Mouse (Mus musculus) MEL-GATA-1-ER (cell line): ENCODE data around the gene Lima1.

Experiments
- DNase-seq: peaks from one replicate; pipeline ENCODE4 v3.0.0-alpha.2; 2012; ENCODE audit warnings: low read depth; ENCODE audit errors: extremely low read depth

Lima1 gene

DNA sequence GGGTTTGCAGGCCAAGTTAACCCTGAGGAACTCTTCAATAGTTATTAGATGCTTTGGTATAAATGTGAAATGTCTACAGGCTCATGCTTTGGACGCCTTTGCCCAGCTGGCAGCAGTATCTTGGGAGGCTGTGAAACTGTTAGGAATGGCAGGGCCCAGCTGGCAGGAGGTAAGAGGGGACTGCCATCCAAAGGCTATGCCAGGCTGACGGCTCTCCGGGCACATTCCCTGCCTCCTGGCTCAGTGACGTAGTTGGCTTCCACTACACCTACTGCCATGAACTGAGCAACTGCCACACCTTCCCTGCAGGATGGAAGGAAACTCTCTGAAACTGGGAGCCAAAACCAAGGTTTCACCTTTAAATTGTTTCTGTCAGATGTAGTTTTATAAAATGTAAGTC, 135.0 kb downstream of the Lima1 start:
- DNase-seq: no peak

DNA sequence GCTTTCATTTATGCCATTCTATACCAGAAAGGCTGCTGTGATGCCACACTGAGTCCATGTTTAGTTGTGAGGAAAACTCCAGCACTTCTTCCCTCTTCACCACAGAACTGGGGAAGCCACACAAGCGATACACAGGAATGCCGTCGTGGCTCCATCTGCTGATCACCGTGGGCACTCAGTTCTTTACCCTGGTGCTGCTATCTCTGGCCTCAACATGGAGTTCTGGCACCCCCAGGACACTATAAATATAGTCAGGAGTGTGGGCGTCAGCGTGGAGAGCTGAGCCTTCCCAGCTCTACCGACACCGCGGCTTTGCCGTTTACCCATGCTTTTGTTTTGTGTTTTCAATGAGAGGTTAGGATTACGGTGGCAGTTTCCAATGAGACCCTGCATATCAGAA, 138.6 kb downstream of the Lima1 start:
- no peak for DNase-seq

GRCm38 (mm10) chr15:99735631-99736030, 139.6 kb downstream of the Lima1 start:
- DNase-seq: no peak

GRCm38 (mm10) chr15:99733186-99733585, 142.1 kb downstream of the Lima1 start:
- no peak for DNase-seq

DNA sequence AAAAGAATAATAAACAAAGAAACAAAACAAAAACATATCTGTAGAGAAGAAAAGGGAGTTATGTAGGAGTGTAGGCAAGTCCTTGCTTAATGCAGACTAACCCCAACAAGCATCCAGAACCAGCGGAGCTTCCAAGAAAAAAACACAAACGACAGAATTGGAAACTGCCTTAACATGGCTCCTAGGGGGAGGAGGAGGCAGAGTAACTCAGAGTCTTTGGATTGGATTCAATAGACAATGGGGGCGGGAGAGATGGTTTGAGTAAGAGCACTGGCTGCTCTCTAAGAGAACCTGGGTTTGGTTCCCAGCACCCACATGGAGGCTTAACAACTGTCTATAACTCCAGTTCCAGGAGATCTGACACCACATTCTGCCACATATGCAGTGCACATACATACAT, 143.6 kb downstream of the Lima1 start:
- DNase-seq: no peak

DNA sequence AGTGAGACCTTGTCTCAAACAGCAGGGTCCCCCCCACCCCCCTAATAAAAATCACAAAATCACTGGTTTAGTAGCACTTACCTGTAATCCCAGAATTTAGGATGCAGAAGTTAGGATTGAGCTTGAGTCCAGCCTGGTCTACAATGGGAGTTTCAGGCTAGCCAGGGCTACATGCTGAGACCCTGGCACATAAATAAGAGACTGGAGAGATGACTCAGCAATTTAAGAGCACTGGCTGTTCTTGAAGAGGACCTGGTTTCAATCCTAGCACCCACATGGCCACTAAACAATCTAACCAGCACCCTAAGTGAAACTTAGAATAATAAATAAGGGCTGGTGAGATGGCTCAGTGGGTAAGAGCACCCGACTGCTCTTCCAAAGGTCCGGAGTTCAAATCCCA, 144.1 kb downstream of the Lima1 start:
- no peak for DNase-seq

GRCm38 (mm10) chr15:99729056-99729783, 146.0 kb downstream of the Lima1 start:
- DNase-seq: no peak
